Mouse (Mus musculus) MEL (cell line): ENCODE results near the gene Ahcy. TPM values are rescaled to one million over a fixed set of nuclear protein-coding genes. Genes with fewer than 3 reads are reported as not detected.
"Not testable (repeated sequence)": the region's sequence is repeated elsewhere in the genome, so short reads cannot be mapped to it uniquely, and the experiment has no call there.

Experiments
- DNase-seq: peaks from one replicate; pipeline ENCODE4 v3.0.0; 2011; ENCODE audit warnings: low read depth, low spot score
- H3K27ac ChIP-seq: 2 replicates; pipeline ENCODE4 v1.5.1; 2012; ENCODE audit warnings: low read depth, mild to moderate bottlenecking, control low read depth, low read length, moderate library complexity; ENCODE audit not compliant: control insufficient read depth
- H3K27me3 ChIP-seq, 2 experiments: fragments of 150-350 bp in 1 of 2; sonication (generic) in 1 of 2; 2 replicates each; pipeline ENCODE4 v1.6.1; 2012; ENCODE audit warnings: low read length in 2 of 2, mild to moderate bottlenecking in 2 of 2, improper control_type of control experiment in 1 of 2, moderate library complexity in 1 of 2; ENCODE audit not compliant: insufficient read depth in 2 of 2, control insufficient read depth in 1 of 2
- H3K36me3 ChIP-seq, 2 experiments: 2 replicates each; pipeline ENCODE4 v1.6.1; 2012 to 2014; ENCODE audit warnings: low read length in 2 of 2, improper control_type of control experiment in 1 of 2, inconsistent platforms in 1 of 2, mild to moderate bottlenecking in 1 of 2; ENCODE audit not compliant: insufficient read depth in 2 of 2, control insufficient read depth in 1 of 2
- H3K4me1 ChIP-seq, 2 experiments: fragments of 150-350 bp in 1 of 2; sonication (generic) in 1 of 2; 2 replicates each; pipeline ENCODE4 v1.6.1; 2012; ENCODE audit warnings: low read length in 2 of 2, improper control_type of control experiment in 1 of 2, mild to moderate bottlenecking in 1 of 2; ENCODE audit not compliant: insufficient read depth in 2 of 2, control insufficient read depth in 1 of 2
- H3K4me3 ChIP-seq, 2 experiments: fragments of 150-350 bp in 1 of 2; sonication (generic) in 1 of 2; 2 replicates each; pipeline ENCODE4 v1.5.1; 2012; ENCODE audit warnings: low read depth in 2 of 2, low read length in 2 of 2, mild to moderate bottlenecking in 2 of 2, moderate library complexity in 2 of 2, control low read depth in 1 of 2, improper control_type of control experiment in 1 of 2; ENCODE audit not compliant: control insufficient read depth in 1 of 2, insufficient read depth in 1 of 2
- H3K79me2 ChIP-seq: 2 replicates; pipeline ENCODE4 v1.6.1; 2012; ENCODE audit warnings: mild to moderate bottlenecking, low read length, moderate library complexity; ENCODE audit not compliant: control insufficient read depth, poor library complexity, insufficient read depth
- H3K9ac ChIP-seq: 2 replicates; pipeline ENCODE4 v1.6.1; 2012; ENCODE audit warnings: low read depth, mild to moderate bottlenecking, control low read depth, low read length, moderate library complexity; ENCODE audit not compliant: control insufficient read depth, poor library complexity, severe bottlenecking
- H3K9me3 ChIP-seq: fragments of 150-350 bp; sonication (generic); replicated peaks from 2 replicates; pipeline ENCODE4 v1.6.1; 2012; ENCODE audit warnings: mild to moderate bottlenecking, low read length, improper control_type of control experiment, moderate library complexity; ENCODE audit not compliant: insufficient read depth
- CHD2 ChIP-seq: IDR thresholded peaks from 2 replicates; pipeline ENCODE4 v1.6.1; 2011; ENCODE audit warnings: low read length, improper control_type of control experiment
- HCFC1 ChIP-seq: IDR thresholded peaks from 2 replicates; pipeline ENCODE4 v1.6.1; 2012; ENCODE audit warnings: low read depth, mild to moderate bottlenecking, inconsistent platforms, low read length, improper control_type of control experiment, moderate library complexity
- JUND ChIP-seq: IDR thresholded peaks from 2 replicates; pipeline ENCODE4 v1.6.1; 2011; ENCODE audit warnings: low read depth, mild to moderate bottlenecking, improper control_type of control experiment, low read length
- MEF2A ChIP-seq: IDR thresholded peaks from 2 replicates; pipeline ENCODE4 v1.6.1; 2014; ENCODE audit warnings: low read depth, mild to moderate bottlenecking, inconsistent platforms, low read length, improper control_type of control experiment; ENCODE audit not compliant: poor library complexity, insufficient replicate concordance, severe bottlenecking; ENCODE audit errors: extremely low read depth
- MYC ChIP-seq: IDR thresholded peaks from 2 replicates; pipeline ENCODE4 v1.6.1; 2011; ENCODE audit warnings: low read depth, mild to moderate bottlenecking, low read length, improper control_type of control experiment, moderate library complexity
- POLR2AphosphoS2 ChIP-seq: IDR thresholded peaks from 2 replicates; pipeline ENCODE4 v1.6.1; 2011; ENCODE audit warnings: low read length, improper control_type of control experiment
- RCOR1 ChIP-seq: IDR thresholded peaks from 2 replicates; pipeline ENCODE4 v1.6.1; 2012; ENCODE audit warnings: low read depth, mild to moderate bottlenecking, inconsistent platforms, low read length, improper control_type of control experiment
- TAL1 ChIP-seq: IDR thresholded peaks from 2 replicates; pipeline ENCODE4 v1.6.1; 2012; ENCODE audit warnings: mild to moderate bottlenecking, inconsistent platforms, low read length, moderate library complexity, mixed read lengths
- TCF12 ChIP-seq: IDR thresholded peaks from 2 replicates; pipeline ENCODE4 v1.6.1; 2014; ENCODE audit warnings: low read depth, mild to moderate bottlenecking, inconsistent platforms, low read length, improper control_type of control experiment, moderate library complexity
- USF2 ChIP-seq, 2 experiments: IDR thresholded peaks; 2 replicates each; pipeline ENCODE4 v1.6.1; 2011 to 2012; ENCODE audit warnings: improper control_type of control experiment in 2 of 2, low read length in 2 of 2, borderline replicate concordance in 1 of 2, inconsistent platforms in 1 of 2, low read depth in 1 of 2, mild to moderate bottlenecking in 1 of 2; ENCODE audit not compliant: insufficient read depth in 1 of 2
- ZMIZ1 ChIP-seq: IDR thresholded peaks from 2 replicates; pipeline ENCODE4 v1.6.1; 2012; ENCODE audit warnings: low read depth, mild to moderate bottlenecking, inconsistent platforms, low read length, improper control_type of control experiment, moderate library complexity
- polyA plus RNA-seq, 2 experiments: library from polyadenylated mRNA; stranded (reverse) in 1 of 2; unstranded in 1 of 2; fragments of >175 nt in 1 of 2; fragments of >200 nt in 1 of 2; gene quantifications; 2 replicates each; pipeline versions ENCODE4 v1.2.1 to v1.2.4; 2012; ENCODE audit warnings: low replicate concordance in 2 of 2, low read depth in 1 of 2; ENCODE audit not compliant: insufficient read length in 2 of 2, insufficient read depth in 1 of 2, missing spikeins in 1 of 2
- total RNA-seq: library from RNA; depleted of rRNA; stranded (reverse); fragments of 300-350 nt; gene quantifications from 2 replicates; pipeline ENCODE4 v1.2.3, GENCODE M21; 2012

Ahcy gene
- total and polyA plus RNA-seq, 3 experiments, result 255 to 5,082 (median 364) TPM

DNA sequence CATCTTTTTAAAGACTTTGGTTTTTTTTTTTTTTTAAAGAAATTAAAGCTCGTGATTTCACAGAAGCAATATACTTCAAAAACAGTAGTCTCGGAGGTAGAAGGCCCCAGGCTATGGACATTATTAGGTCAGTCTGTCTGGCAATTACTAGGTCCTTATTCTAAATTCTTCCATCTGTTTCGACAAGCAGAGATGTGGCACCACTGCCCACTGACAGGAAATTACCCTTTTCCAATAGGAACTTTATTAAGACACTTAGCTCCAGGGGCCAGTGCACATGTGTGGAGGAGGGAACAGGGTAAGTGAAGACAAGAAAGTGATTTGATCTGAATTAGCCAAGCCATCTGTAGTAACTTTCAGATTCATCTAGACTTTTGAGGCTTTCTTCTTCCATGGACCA, 19.6 kb downstream of the Ahcy start:
- TF ChIP-seq TCF12 (no peak), ZMIZ1 (no peak), JUND (no peak), HCFC1 (no peak), CHD2 (no peak), TAL1 (no peak), RCOR1 (no peak), MEF2A (no peak), POLR2AphosphoS2 (no peak), MYC (no peak)

DNA sequence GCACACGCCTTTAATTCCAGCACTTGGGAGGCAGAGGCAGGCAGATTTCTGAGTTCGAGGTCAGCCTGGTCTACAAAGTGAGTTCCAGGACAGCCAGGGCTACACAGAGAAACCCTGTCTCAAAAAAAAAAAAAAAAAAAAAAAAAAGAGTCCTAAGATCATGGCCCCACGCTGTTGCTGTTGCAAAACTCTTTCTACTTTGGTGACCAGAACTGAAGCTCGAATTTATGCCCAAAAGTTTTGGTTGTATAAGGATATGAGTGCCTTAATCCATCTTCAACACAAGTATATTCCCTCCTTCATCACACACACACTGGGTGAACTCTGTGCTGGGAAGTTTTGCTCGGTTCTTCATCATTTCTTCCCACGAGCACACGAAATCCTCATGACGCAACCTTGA, 20.8 kb downstream of the Ahcy start:
- not testable (repeated sequence) for DNase-seq, H3K79me2 ChIP-seq, H3K27me3 ChIP-seq, H3K36me3 ChIP-seq, H3K27ac ChIP-seq, H3K4me3 ChIP-seq, H3K4me1 ChIP-seq, H3K9me3 ChIP-seq, H3K9ac ChIP-seq

More for the DNA sequence above, 19.6 kb downstream of the Ahcy start:
- H3K4me3 ChIP-seq, result no peak overlapping the region
- peaks cover 0 to 5% of the 10 kb centered on the region in 2 experiments; a peak in 3 of 4 replicates for H3K4me1 ChIP-seq
- peaks cover 2 to 7% of the 10 kb centered on the region in 2 experiments; a peak in 3 of 4 replicates for H3K36me3 ChIP-seq
- no peaks in the 10 kb centered on the region for H3K27me3 ChIP-seq
- H3K9ac ChIP-seq, result no peak overlapping the region
- H3K9me3 ChIP-seq, result no peaks in the 10 kb centered on the region
- peaks cover 2% of the 10 kb centered on the region; the same call in 1 of the 2 replicates for H3K79me2 ChIP-seq
- H3K27ac ChIP-seq, result no peak overlapping the region
- DNase-seq, result no peak

DNA sequence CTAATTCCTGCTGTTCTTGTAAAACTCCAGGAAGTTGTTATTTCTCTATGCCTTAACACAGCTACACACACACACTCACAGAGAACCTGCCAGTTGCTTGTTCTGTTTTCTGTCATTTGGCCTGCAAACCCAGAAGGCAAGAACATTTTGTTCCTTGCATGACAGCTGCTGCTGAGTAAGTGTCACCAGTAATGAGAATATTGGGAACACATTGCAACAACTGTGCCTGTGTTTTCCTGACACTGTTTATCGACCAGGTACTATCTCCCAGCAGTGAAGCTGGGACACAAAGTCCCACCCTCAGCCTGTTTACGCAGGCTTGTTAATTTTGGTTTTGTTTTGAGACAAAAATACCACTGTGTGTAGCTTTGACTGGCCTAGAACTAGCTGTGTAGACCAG, 21.6 kb downstream of the Ahcy start:
- no peak for DNase-seq
- Histone ChIP-seq H3K27ac (no peak overlapping the region), H3K9me3 (no peaks in the 10 kb centered on the region), H3K79me2 (peaks cover 2% of the 10 kb centered on the region; the same call in 1 of the 2 replicates), H3K4me3 (no peak overlapping the region), H3K27me3 (no peaks in the 10 kb centered on the region), H3K4me1 (peaks cover 0 to 5% of the 10 kb centered on the region in 2 experiments; a peak in 3 of 4 replicates), H3K9ac (no peak overlapping the region), H3K36me3 (peaks cover 0 to 7% of the 10 kb centered on the region in 2 experiments; a peak in 2 of 4 replicates)
- no peak for TF ChIP-seq USF2 (IDR thresholded peaks at IDR 0.05; ENCODE audit: borderline replicate concordance in 1 of 2, insufficient read depth in 1 of 2, low read depth in 1 of 2, low read length in 2 of 2)
- TF ChIP-seq CHD2, result no peak
